Mouse (Mus musculus): ENCODE measurements around the gene Zfp566. TPM values are rescaled to one million over a fixed set of nuclear protein-coding genes. Genes with fewer than 3 reads are reported as not detected.
A peak's percentile ranks its signal among the peaks of the same experiment; 100 is the strongest.

Zfp566 gene
- polyA plus RNA-seq, 1 experiment, result 6.1 TPM

- 94% methylated on average over 5 of the region's 5 CpGs for WGBS
- H3K4me3 ChIP-seq (replicated peaks; ENCODE audit: insufficient read depth, low read depth, low read length), result no peak overlapping the region
- H3K27me3 ChIP-seq (ENCODE audit: control insufficient read depth, insufficient read depth, low read length), result no peaks in the 10 kb centered on the region
- no peaks in the 10 kb centered on the region for H3K4me1 ChIP-seq (ENCODE audit: control insufficient read depth, insufficient read depth, low read length)
- no peak for DNase-seq
- H3K27ac ChIP-seq (ENCODE audit: insufficient read depth, low read length), result no peak overlapping the region
- TF ChIP-seq CTCF (IDR thresholded peaks at IDR 0.05; ENCODE audit: borderline replicate concordance, insufficient read depth, low read depth, low read length) (no peak), POLR2A (IDR thresholded peaks at IDR 0.05; ENCODE audit: borderline replicate concordance, insufficient read depth, low read length) (no peak)
Observed at GRCm38 (mm10) chr7:30116076-30116475, 25.7 kb upstream of the Zfp566 start.

GRCm38 (mm10) chr7:30099297-30099696, 9.0 kb upstream of the Zfp566 start:
- TF ChIP-seq CTCF (IDR thresholded peaks at IDR 0.05; ENCODE audit: borderline replicate concordance, insufficient read depth, low read depth, low read length) (no peak), POLR2A (IDR thresholded peaks at IDR 0.05; ENCODE audit: borderline replicate concordance, insufficient read depth, low read length) (no peak)
- Histone ChIP-seq H3K27me3 (ENCODE audit: control insufficient read depth, insufficient read depth, low read length) (no peaks in the 10 kb centered on the region), H3K27ac (ENCODE audit: insufficient read depth, low read length) (peak overlapping the region; percentile 50; the same call in 1 of the 2 replicates), H3K4me1 (ENCODE audit: control insufficient read depth, insufficient read depth, low read length) (peaks cover 13% of the 10 kb centered on the region), H3K4me3 (replicated peaks; ENCODE audit: insufficient read depth, low read depth, low read length) (peak overlapping the region; percentile 28)
- WGBS, result 24% methylated on average over 13 of the region's 13 CpGs
- peak; percentile 75 to 79 for DNase-seq

GRCm38 (mm10) chr7:30095551-30096125, 5.3 kb upstream of the Zfp566 start:
- Histone ChIP-seq H3K4me3 (replicated peaks; ENCODE audit: insufficient read depth, low read depth, low read length) (peak overlapping the region; percentile 100), H3K4me1 (ENCODE audit: control insufficient read depth, insufficient read depth, low read length) (peaks cover 13% of the 10 kb centered on the region), H3K27me3 (ENCODE audit: control insufficient read depth, insufficient read depth, low read length) (no peaks in the 10 kb centered on the region), H3K27ac (ENCODE audit: insufficient read depth, low read length) (no peak overlapping the region)
- WGBS, result 1% methylated on average over 5 of the region's 5 CpGs
- no peak for TF ChIP-seq POLR2A (IDR thresholded peaks at IDR 0.05; ENCODE audit: borderline replicate concordance, insufficient read depth, low read length)
- no peak for TF ChIP-seq CTCF (IDR thresholded peaks at IDR 0.05; ENCODE audit: borderline replicate concordance, insufficient read depth, low read depth, low read length)
- no peak for DNase-seq

GRCm38 (mm10) chr7:30094646-30095429, 4.5 kb upstream of the Zfp566 start, which contains the start of gene Zfp260:
Gene Zfp260, plus strand, starts transcription at chr7:30094777.
- peak within 1 kb of the TSS; percentile 100 for H3K4me3 ChIP-seq (replicated peaks; ENCODE audit: insufficient read depth, low read depth, low read length)
- TF ChIP-seq CTCF (IDR thresholded peaks at IDR 0.05; ENCODE audit: borderline replicate concordance, insufficient read depth, low read depth, low read length) (no peak), POLR2A (IDR thresholded peaks at IDR 0.05; ENCODE audit: borderline replicate concordance, insufficient read depth, low read length) (peak; percentile 66; the same call in 1 of the 2 replicates)
- peak within 1 kb of the TSS; percentile 37 for H3K27ac ChIP-seq (ENCODE audit: insufficient read depth, low read length)
- DNase-seq, result peak; percentile 92 to 93
- peaks cover 13% of the 10 kb centered on the region for H3K4me1 ChIP-seq (ENCODE audit: control insufficient read depth, insufficient read depth, low read length)
- under 1% methylated on average over 26 of the region's 26 CpGs for WGBS
- H3K27me3 ChIP-seq (ENCODE audit: control insufficient read depth, insufficient read depth, low read length), result no peaks in the 10 kb centered on the region

- no peak for DNase-seq
- no peak overlapping the region for H3K27ac ChIP-seq (ENCODE audit: insufficient read depth, low read length)
- no peaks in the 10 kb centered on the region for H3K27me3 ChIP-seq (ENCODE audit: control insufficient read depth, insufficient read depth, low read length)
- peaks cover 16% of the 10 kb centered on the region for H3K4me1 ChIP-seq (ENCODE audit: control insufficient read depth, insufficient read depth, low read length)
- 68% methylated on average over 6 of the region's 6 CpGs for WGBS
- H3K4me3 ChIP-seq (replicated peaks; ENCODE audit: insufficient read depth, low read depth, low read length), result no peak overlapping the region
- no peak for TF ChIP-seq POLR2A (IDR thresholded peaks at IDR 0.05; ENCODE audit: borderline replicate concordance, insufficient read depth, low read length)
- no peak for TF ChIP-seq CTCF (IDR thresholded peaks at IDR 0.05; ENCODE audit: borderline replicate concordance, insufficient read depth, low read depth, low read length)
Observed at GRCm38 (mm10) chr7:30093918-30094415, 3.6 kb upstream of the Zfp566 start.

- WGBS, result 80% methylated on average over 9 of the region's 9 CpGs
- no peak for DNase-seq
- H3K27me3 ChIP-seq (ENCODE audit: control insufficient read depth, insufficient read depth, low read length), result no peaks in the 10 kb centered on the region
- no peak for TF ChIP-seq CTCF (IDR thresholded peaks at IDR 0.05; ENCODE audit: borderline replicate concordance, insufficient read depth, low read depth, low read length)
- no peak for TF ChIP-seq POLR2A (IDR thresholded peaks at IDR 0.05; ENCODE audit: borderline replicate concordance, insufficient read depth, low read length)
- no peak overlapping the region for H3K27ac ChIP-seq (ENCODE audit: insufficient read depth, low read length)
- no peak overlapping the region for H3K4me3 ChIP-seq (replicated peaks; ENCODE audit: insufficient read depth, low read depth, low read length)
- H3K4me1 ChIP-seq (ENCODE audit: control insufficient read depth, insufficient read depth, low read length), result peaks cover 9% of the 10 kb centered on the region
Observed at GRCm38 (mm10) chr7:30092666-30093065, 2.3 kb upstream of the Zfp566 start.

GRCm38 (mm10) chr7:30090970-30091585, 751 bp upstream of the Zfp566 start:
- DNase-seq, result peak in 1 of 2 experiments; percentile 32
- 6% methylated on average over 9 of the region's 9 CpGs for WGBS
- TF ChIP-seq CTCF (IDR thresholded peaks at IDR 0.05; ENCODE audit: borderline replicate concordance, insufficient read depth, low read depth, low read length) (no peak), POLR2A (IDR thresholded peaks at IDR 0.05; ENCODE audit: borderline replicate concordance, insufficient read depth, low read length) (no peak)
- H3K27me3 ChIP-seq (ENCODE audit: control insufficient read depth, insufficient read depth, low read length), result no peaks in the 10 kb centered on the region
- H3K4me1 ChIP-seq (ENCODE audit: control insufficient read depth, insufficient read depth, low read length), result peaks cover 5% of the 10 kb centered on the region
- peak overlapping the region; percentile 64 for H3K27ac ChIP-seq (ENCODE audit: insufficient read depth, low read length)
- H3K4me3 ChIP-seq (replicated peaks; ENCODE audit: insufficient read depth, low read depth, low read length), result peak overlapping the region; percentile 78

All from cerebellum, adult 2 months (tissue).